Mouse (Mus musculus): Measurements from ENCODE around the gene Ano10.
"Not testable (repeated sequence)": the region's sequence is repeated elsewhere in the genome, so short reads cannot be mapped to it uniquely, and the experiment has no call there.

Ano10 gene

GRCm38 (mm10) chr9:122193823-122194222 is 100.4 kb downstream of the Ano10 start:
- DNase-seq, result no peak

GRCm38 (mm10) chr9:122193361-122193760 is 100.9 kb downstream of the Ano10 start:
- no peak for DNase-seq

DNA sequence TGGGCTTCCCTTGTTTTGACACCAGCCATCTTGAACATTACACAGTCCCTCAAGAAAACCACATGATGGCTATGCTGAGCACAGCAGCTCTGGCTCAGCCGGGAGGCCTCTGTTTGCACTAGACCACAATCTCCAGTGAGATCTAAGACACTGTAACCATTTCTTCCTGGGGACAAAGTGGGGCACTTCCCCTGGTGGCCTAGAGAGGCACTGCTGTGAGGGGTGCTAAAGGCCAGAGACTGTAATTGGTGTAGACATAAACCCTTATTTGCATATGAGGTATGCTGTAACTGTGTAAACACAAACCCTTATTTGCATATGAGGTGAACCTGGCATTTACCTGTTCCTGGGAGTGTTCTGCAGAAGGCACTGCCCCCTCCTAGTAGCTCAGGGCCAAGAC is 105.5 kb downstream of the Ano10 start:
- peak; percentile 46 for DNase-seq

- DNase-seq, result no peak
Measured at GRCm38 (mm10) chr9:122187451-122187921, 106.7 kb downstream of the Ano10 start.

DNA sequence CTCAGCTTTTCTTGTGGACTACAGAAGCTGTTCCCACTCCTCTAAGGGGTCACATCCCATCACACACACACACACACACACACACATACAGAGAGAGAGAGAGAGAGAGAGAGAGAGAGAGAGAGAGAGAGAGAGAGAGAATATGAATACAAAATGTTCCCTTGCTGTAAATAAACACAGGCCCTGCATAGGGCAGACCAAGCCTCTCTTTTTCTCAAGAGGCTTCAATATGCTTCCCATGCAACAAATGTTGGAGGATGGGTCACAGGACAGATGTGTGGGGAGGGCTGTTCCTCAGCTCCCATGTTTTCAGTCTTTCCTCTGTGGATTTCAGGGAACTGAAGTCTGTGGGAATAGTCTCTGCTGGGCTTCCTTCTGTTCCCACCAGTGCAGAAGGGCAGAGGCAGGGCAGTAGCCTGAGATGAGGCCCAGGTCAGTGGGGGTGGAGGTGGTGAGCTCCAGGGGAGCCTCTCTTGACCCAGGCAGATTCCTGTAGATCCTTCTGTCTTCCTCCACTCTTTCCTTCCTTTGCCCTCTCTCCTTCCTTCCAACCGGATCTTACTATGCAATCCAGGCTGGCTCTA is 107.5 kb downstream of the Ano10 start:
- no peak for DNase-seq

- DNase-seq, result no peak
Measured at GRCm38 (mm10) chr9:122185953-122186352, 108.3 kb downstream of the Ano10 start.

DNA sequence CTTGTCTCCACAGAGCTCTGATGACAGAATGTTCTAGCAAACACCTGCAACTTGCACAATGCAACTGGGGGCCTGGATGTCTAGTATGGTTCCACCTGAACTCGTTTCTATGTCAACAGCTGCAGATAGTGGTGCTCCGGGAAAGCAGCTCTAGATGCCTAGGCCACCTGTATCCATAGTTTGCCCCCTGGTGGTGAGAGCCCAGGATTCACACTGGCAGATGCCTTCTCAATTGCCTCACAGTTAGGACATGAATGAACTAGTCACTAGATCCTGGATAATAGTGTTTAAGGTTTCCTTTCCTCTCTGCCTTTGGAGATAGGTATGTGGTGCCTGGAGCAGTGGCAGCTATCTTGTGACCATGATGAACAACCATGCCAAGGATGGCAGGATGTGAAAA is 109.2 kb downstream of the Ano10 start:
- DNase-seq, result peak; percentile 89

- no peak for DNase-seq
Measured at GRCm38 (mm10) chr9:122184329-122184728, 109.9 kb downstream of the Ano10 start.

DNA sequence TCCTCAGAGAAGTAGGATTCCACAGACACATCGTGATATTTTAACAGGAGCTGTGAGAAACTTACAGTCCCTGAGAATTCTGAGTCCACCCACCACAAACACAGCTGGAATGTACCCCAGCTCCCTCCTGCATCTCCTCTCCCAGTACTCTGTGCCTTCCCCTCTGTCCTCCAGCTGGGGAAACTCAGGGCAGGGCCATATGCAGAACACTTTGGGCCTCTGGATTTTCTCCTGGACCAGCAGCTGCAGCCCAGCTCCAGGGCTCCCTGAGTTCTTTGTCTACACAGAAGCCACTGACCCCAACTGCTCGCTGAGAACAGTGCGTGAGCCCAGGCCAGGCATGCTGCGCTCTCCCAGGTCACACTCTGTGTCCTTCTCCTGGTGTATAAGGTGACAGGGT is 111.1 kb downstream of the Ano10 start:
- DNase-seq, result no peak

- DNase-seq, result no peak
Measured at GRCm38 (mm10) chr9:122180105-122180504, 114.1 kb downstream of the Ano10 start.

- DNase-seq, result no peak
Measured at GRCm38 (mm10) chr9:122178427-122178826, 115.8 kb downstream of the Ano10 start.

DNA sequence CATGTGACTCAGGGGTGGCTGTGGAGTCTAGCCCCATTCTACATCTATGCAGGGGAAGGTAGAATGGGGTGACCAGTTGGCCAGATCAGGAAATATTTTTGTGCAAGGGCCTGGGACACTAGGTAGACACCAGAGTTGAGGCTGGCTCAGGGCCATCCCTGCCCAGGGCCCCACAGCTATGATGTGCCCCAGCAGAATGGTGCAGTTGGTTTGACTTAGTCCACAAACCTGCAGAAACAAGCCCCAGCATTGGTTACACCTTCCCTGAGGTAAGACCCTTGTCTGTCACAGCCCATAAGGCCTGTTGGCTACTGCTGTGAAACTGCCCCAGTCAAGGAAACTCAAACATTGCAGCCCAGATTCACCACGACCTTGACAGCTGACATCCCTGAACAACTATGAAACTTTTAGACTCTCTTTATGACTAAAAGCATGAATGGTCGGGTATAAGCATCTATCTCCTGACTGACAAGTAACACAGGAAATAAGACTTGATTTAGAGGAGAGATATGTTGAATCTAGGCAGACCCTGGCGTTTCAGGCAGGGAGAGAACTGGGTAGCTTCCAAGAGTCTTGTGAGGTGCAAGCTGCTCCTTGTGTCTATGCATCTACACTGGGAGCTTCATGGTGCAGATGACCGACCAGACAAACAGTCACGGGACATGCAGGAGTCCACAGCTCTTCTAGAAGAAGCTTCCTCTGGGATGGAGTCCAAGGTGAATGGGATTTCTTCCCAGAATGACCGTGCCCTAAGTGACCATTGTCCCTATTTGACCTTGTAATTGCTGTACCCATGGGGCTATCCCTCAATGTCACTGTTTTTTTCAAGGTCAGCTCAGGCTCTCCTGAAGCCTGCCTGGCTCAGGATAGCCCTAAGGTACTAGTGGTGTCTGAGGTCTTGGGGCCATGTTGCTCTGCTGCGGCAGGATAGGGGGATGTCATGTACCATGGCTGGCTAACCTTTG is 116.7 kb downstream of the Ano10 start:
- DNase-seq, result no peak

DNA sequence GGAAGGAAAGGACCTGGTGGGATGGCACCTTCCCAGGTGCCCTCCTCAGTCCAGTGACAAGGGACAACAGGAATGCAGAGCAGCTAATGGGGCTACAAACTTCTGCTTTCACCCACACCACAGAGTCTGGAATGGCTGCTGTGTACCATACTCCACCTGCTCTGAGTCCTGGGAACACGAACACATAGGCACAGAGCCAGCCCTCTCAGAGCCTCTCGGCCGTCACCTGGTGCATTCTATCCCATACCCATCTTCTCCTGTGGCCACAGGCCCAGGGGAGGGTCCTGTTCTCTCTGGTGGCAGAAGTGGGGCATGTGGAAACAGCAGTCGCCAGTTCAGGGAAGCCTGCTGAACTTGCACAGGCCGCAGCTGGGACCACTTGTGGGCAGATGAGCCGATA is 119.5 kb downstream of the Ano10 start:
- no peak for DNase-seq

- no peak for DNase-seq
Measured at GRCm38 (mm10) chr9:122173405-122174233, 120.6 kb downstream of the Ano10 start.

DNA sequence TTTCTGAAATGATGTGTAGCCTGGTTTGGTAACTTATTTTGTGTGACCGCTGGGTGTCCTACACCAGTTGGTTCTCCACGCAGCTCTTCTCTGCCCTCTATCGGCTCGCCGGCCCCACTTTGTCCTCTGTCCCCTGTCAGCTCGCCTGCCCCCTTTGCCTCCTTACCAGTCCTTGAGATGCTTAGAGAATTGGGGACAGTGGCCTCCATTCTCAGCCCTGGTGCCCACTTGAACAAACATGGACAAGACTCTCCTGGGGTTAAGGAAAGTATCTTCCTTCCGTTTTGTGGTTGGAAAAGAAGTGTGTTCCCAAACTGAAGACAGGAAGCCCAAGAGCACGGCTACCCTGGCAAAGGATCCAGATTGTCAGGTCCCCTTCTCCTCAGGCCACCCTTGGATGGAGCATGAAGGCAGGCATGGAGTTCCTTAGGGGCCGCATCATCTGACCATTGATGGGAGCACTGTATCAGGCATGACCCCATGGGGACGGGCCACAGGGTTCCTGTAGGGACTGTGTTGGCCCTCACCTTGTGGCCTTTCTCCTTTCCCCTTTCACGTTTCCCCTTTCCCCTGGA is 121.5 kb downstream of the Ano10 start:
- DNase-seq, result no peak

DNA sequence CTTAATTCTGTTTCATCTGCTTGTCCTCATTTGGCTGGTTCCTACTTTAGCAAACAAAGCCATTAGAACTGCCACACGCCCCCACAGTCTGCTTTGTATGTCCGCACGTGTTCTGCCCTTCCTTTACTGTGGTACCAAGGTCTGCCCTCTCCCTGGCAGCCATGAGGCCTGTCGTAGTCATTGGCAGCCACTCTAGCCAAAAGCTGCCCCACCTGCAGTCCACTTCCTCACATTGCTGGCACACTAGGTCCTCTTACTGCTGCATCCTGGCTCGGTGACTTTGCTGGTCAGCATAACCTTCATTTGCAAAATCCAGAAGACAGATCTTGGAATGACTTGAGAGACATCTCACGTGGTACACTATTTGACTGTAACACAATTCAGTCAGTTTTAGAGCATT is 124.3 kb downstream of the Ano10 start:
- DNase-seq, result no peak

- DNase-seq, result not testable (repeated sequence)
Measured at GRCm38 (mm10) chr9:122167719-122168118, 126.5 kb downstream of the Ano10 start.

- no peak for DNase-seq
Measured at GRCm38 (mm10) chr9:122164535-122164934, 129.7 kb downstream of the Ano10 start.

DNA sequence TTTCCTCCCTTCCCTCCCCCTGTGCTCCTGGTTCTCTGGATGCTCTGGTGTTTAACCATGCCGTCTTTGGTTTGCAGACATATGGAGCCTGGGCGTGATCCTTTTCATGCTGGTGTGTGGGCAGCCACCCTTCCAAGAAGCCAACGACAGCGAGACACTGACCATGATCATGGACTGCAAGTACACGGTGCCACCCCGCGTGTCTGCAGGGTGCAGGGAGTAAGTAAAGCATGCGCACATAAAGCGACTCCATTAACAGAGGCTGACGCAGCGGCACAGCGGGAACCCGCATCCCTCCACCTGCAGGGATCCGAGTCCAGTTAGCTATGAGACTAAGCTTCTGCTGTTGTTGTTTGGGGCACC is 137.2 kb downstream of the Ano10 start:
- no peak for DNase-seq

DNA sequence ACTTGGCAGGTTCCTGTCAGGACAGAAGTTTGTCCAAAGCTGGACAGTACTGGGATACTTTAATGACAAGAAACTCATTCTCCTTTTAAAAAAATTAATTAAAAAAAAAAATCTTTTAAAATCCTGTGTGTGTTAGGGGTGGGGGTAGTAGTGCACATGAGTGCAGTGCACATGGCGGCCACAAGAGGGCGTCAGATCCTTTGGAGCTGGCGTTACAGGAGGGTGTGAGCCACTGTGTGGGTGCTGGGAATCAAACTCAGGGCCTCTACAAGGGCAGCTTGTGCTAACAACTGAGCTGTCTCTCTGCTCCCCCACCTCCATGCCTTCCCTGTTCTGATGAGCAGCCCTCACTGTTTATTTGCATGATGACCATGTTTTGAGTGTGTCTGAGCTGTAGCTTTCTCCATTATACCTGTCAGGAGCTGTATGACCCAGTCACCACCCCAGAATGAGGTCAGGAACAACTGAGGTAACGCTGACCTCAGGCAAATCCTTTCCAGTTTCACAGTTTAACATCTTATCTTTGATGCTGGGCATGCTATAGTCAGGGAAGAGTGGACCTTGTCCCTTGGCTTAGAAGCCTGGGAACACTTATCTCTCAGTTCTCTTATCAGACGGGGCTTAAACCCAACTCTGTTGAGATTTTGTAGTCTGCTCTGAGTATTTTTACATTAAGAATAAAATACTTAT is 137.7 kb downstream of the Ano10 start:
- DNase-seq, result no peak

GRCm38 (mm10) chr9:122155193-122155592 is 139.0 kb downstream of the Ano10 start:
- no peak for DNase-seq

GRCm38 (mm10) chr9:122153436-122153835 is 140.8 kb downstream of the Ano10 start:
- DNase-seq, result no peak
